Mouse (Mus musculus) thymus, adult 2 months (tissue): ENCODE results near the gene Melk.

Source experiments
- CTCF ChIP-seq: fragments of 200-500 bp; IDR thresholded peaks from 2 replicates; pipeline ENCODE4 v1.5.1; 2012; ENCODE audit warnings: mild to moderate bottlenecking, control low read depth, low read length, moderate library complexity, borderline replicate concordance; ENCODE audit not compliant: control insufficient read depth, poor library complexity, insufficient read depth; ENCODE audit errors: extremely low read depth
- POLR2A ChIP-seq: fragments of 200-500 bp; IDR thresholded peaks from 2 replicates; pipeline ENCODE4 v1.6.1; 2012; ENCODE audit warnings: mild to moderate bottlenecking, low read length, control low read depth, moderate library complexity; ENCODE audit not compliant: control insufficient read depth, poor library complexity, insufficient read depth; ENCODE audit errors: extremely low read depth

GRCm38 (mm10) chr4:44292534-44292933 lies 8.1 kb upstream of the Melk start:
- no peak for TF ChIP-seq CTCF
- no peak for TF ChIP-seq POLR2A
